Comparison of ENCODE assay signal across 21 mouse cellular contexts in genomic region chr6:101921686-101922085, GRCm38 (mm10).
DNase-seq lines count a peak whose midpoint lies in the region; ATAC-seq and TF ChIP-seq lines count a peak whose summit lies in the region.
"Had no signal": no experiment of that assay in that cellular context is flagged by ENCODE, and none has a peak within 500 bp of the region (broad histone marks: within the 10 kb centered on the region; RNA-seq: fewer than 3 reads in every experiment).

No protein-coding gene starts in this region.

- H3K9me3 ChIP-seq in forebrain, embryonic 13.5 days (replicated peaks) = no peaks in the 10 kb centered on the region
- no peaks in the 10 kb centered on the region for H3K9me3 ChIP-seq in forebrain, embryonic 12.5 days
- H3K9me3 ChIP-seq in forebrain, embryonic 16.5 days (ENCODE audit: control insufficient read depth, low read length) = no peaks in the 10 kb centered on the region
- no peaks in the 10 kb centered on the region for H3K9me3 ChIP-seq in forebrain, postnatal 0 days (ENCODE audit: low read length)
- H3K9me3 ChIP-seq: heart, embryonic 12.5 days; heart, embryonic 15.5 days had no signal

- no peaks in the 10 kb centered on the region for H3K27me3 ChIP-seq in forebrain, embryonic 13.5 days
- no peaks in the 10 kb centered on the region for H3K27me3 ChIP-seq in forebrain, embryonic 12.5 days
- no peaks in the 10 kb centered on the region for H3K27me3 ChIP-seq in forebrain, embryonic 16.5 days (replicated peaks; ENCODE audit: control insufficient read depth, insufficient read depth, low read length)
- H3K27me3 ChIP-seq in forebrain, postnatal 0 days (ENCODE audit: insufficient read depth, low read length) = no peaks in the 10 kb centered on the region
- no peaks in the 10 kb centered on the region for H3K27me3 ChIP-seq in Patski
- H3K27me3 ChIP-seq: CH12.LX; heart, embryonic 12.5 days; heart, embryonic 15.5 days had no signal

- no peak for TF ChIP-seq CTCF in forebrain, postnatal 0 days (IDR thresholded peaks at IDR 0.05; ENCODE audit: low read depth)
- no peak for TF ChIP-seq CTCF in Patski (IDR thresholded peaks at IDR 0.05)

- no peak overlapping the region for H3K4me2 ChIP-seq in forebrain, embryonic 13.5 days
- H3K4me2 ChIP-seq in forebrain, embryonic 12.5 days = no peak overlapping the region
- no peak overlapping the region for H3K4me2 ChIP-seq in forebrain, embryonic 16.5 days (ENCODE audit: low read length)
- H3K4me2 ChIP-seq in forebrain, postnatal 0 days (ENCODE audit: low read depth) = no peak overlapping the region
- H3K4me2 ChIP-seq: heart, embryonic 12.5 days; heart, embryonic 15.5 days; hindbrain, embryonic 14.5 days had no signal

- no peak overlapping the region; the same call in 1 of the 2 replicates for H3K27ac ChIP-seq in forebrain, embryonic 13.5 days
- H3K27ac ChIP-seq in forebrain, embryonic 12.5 days = no peak overlapping the region
- no peak overlapping the region for H3K27ac ChIP-seq in forebrain, embryonic 16.5 days (ENCODE audit: low read length)
- no peak overlapping the region for H3K27ac ChIP-seq in forebrain, postnatal 0 days (ENCODE audit: low read depth, low read length)
- H3K27ac ChIP-seq: heart, embryonic 15.5 days; hindbrain, embryonic 14.5 days; hindbrain, postnatal 0 days had no signal

- H3K4me1 ChIP-seq in forebrain, embryonic 13.5 days = peaks cover 7% of the 10 kb centered on the region; the same call in 1 of the 2 replicates
- H3K4me1 ChIP-seq in forebrain, embryonic 12.5 days = no peaks in the 10 kb centered on the region
- H3K4me1 ChIP-seq in forebrain, embryonic 16.5 days (replicated peaks; ENCODE audit: control insufficient read depth, insufficient read depth, low read length) = 0 out of 2 replicates have a peak, but pooled peaks cover 2% of the 10 kb centered on the region
- H3K4me1 ChIP-seq in forebrain, postnatal 0 days (ENCODE audit: insufficient read depth) = no peaks in the 10 kb centered on the region
- H3K4me1 ChIP-seq: heart, embryonic 12.5 days; heart, embryonic 15.5 days had no signal

- in situ Hi-C loops in Patski (cut with MboI; ENCODE audit: low pct_unique_long_range_greater_than_20kb) = loop anchor here (25.0 kb wide), 2 partner anchors 641 to 1291 kb away; partner anchors contain the start of gene Cntn3

- WGBS in forebrain, embryonic 13.5 days = 47% methylated on average over 4 of the region's 4 CpGs
- 59% methylated on average over 4 of the region's 4 CpGs for WGBS in forebrain, embryonic 12.5 days
- WGBS in forebrain, embryonic 16.5 days = 28% methylated on average over 4 of the region's 4 CpGs
- 36% methylated on average over 4 of the region's 4 CpGs for WGBS in forebrain, postnatal 0 days

- no peak for DNase-seq in forebrain, postnatal 0 days
- DNase-seq in Patski (ENCODE audit: low read depth, low spot score) = no peak
- no peak for DNase-seq in right cerebral cortex, postnatal 14 days
- DNase-seq: adrenal gland, postnatal 25 days; B cell, adult 2 months; cerebellum, adult 11 months; gastrocnemius, postnatal 25 days; heart, adult 18-20 months; heart, postnatal 36 days had no signal

- ATAC-seq in forebrain, embryonic 13.5 days = peak; percentile 52; the same call in 1 of the 2 replicates
- no peak for ATAC-seq in forebrain, embryonic 12.5 days (ENCODE audit: low FRiP score)
- ATAC-seq in forebrain, embryonic 16.5 days = peak; percentile 56; the same call in 1 of the 2 replicates
- no peak for ATAC-seq in forebrain, postnatal 0 days
- ATAC-seq in Patski = peak; percentile 39
- peak; percentile 28 to 29; a peak in 1 of 4 replicates for ATAC-seq in hematopoietic stem cell, adult 5-6 weeks (replicated peaks in 1 of 2; ENCODE audit: insufficient read depth in 1 of 2, low FRiP score in 2 of 2, low TSS enrichment in 1 of 2, low read depth in 1 of 2, poor library complexity in 2 of 2, severe bottlenecking in 2 of 2)
- ATAC-seq: hindbrain, postnatal 0 days; inflammation-experienced regulatory T-cells, adult 6 months; intestine, embryonic 16.5 days had no signal

- no peak overlapping the region for H3K9ac ChIP-seq in forebrain, embryonic 13.5 days
- no peak overlapping the region for H3K9ac ChIP-seq in forebrain, embryonic 12.5 days
- no peak overlapping the region for H3K9ac ChIP-seq in forebrain, embryonic 16.5 days (replicated peaks; ENCODE audit: low read depth, low read length)
- no peak overlapping the region for H3K9ac ChIP-seq in forebrain, postnatal 0 days
- H3K9ac ChIP-seq: heart, embryonic 12.5 days; heart, embryonic 15.5 days; hindbrain, embryonic 14.5 days had no signal

- POLR2A ChIA-PET in Patski (lab: Charles Lee) = no interaction called here

- H3K36me3 ChIP-seq in forebrain, embryonic 13.5 days (ENCODE audit: poor library complexity, severe bottlenecking) = no peaks in the 10 kb centered on the region
- H3K36me3 ChIP-seq in forebrain, embryonic 12.5 days (replicated peaks) = no peaks in the 10 kb centered on the region
- H3K36me3 ChIP-seq in forebrain, embryonic 16.5 days (ENCODE audit: control insufficient read depth, insufficient read depth) = no peaks in the 10 kb centered on the region
- no peaks in the 10 kb centered on the region for H3K36me3 ChIP-seq in forebrain, postnatal 0 days (ENCODE audit: insufficient read depth)
- H3K36me3 ChIP-seq: G1E; heart, embryonic 12.5 days; heart, embryonic 15.5 days had no signal

- H3K4me3 ChIP-seq in forebrain, embryonic 13.5 days = no peak overlapping the region
- no peak overlapping the region for H3K4me3 ChIP-seq in forebrain, embryonic 12.5 days (replicated peaks)
- H3K4me3 ChIP-seq in forebrain, embryonic 16.5 days (replicated peaks; ENCODE audit: low read length) = no peak overlapping the region
- H3K4me3 ChIP-seq in forebrain, postnatal 0 days (ENCODE audit: low read depth, low read length) = no peak overlapping the region
- H3K4me3 ChIP-seq: heart, embryonic 12.5 days; heart, embryonic 15.5 days had no signal

- CTCF ChIA-PET in Patski (lab: Charles Lee) = no interaction called here

Comparison
In these comparisons a context has a peak if more than half of its experiments do, and no peak if none do; other contexts are left out.
1. ATAC-seq: peak in forebrain, embryonic 13.5 days (single experiment), forebrain, embryonic 16.5 days (single experiment), Patski (single experiment) and hematopoietic stem cell, adult 5-6 weeks (2 of 2); none in forebrain, embryonic 12.5 days (single experiment) and forebrain, postnatal 0 days (single experiment).